Mouse (Mus musculus) thymus, adult 2 months (tissue): Measurements from ENCODE around the gene Tinagl1.

ENCODE experiments used
- CTCF ChIP-seq: fragments of 200-500 bp; IDR thresholded peaks from 2 replicates; pipeline ENCODE4 v1.5.1; 2012; ENCODE audit warnings: mild to moderate bottlenecking, control low read depth, low read length, moderate library complexity, borderline replicate concordance; ENCODE audit not compliant: control insufficient read depth, poor library complexity, insufficient read depth; ENCODE audit errors: extremely low read depth
- POLR2A ChIP-seq: fragments of 200-500 bp; IDR thresholded peaks from 2 replicates; pipeline ENCODE4 v1.6.1; 2012; ENCODE audit warnings: mild to moderate bottlenecking, low read length, control low read depth, moderate library complexity; ENCODE audit not compliant: control insufficient read depth, poor library complexity, insufficient read depth; ENCODE audit errors: extremely low read depth

DNA sequence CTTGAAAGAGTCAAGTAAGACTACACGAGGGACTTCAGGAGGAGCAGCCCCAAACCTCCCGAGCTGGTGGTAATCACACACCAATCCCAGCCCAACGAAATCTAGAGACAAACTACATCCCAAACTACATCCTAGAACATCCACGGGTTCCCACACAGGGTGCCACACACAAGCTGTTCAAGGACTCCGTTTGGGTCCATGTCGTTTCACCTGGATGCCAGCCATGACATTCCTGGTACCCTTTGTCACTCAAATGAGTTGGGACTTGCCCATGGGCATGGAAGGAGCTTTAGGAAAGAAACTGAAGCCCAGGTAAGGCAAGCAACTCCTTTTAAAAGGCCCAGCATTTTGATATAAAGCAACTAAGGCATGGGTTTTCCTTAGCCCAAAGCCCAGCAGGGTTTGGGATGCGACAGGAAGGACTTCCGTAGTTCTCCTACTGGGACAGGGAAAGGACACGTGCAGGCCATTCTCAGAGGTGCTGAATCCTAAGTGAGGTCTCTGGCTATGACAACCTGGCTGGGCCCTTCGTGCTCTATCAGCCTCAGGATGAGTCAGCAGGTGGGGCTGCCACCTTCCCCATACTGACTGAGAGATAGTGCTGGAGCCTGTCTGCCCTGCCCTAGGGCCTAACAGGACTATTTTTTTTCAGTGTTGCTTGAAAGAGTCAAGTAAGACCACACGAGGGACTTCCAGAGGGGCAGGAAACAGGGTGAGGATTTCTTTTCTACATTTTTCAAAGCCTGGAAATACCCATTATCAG, 1.7 kb downstream of the Tinagl1 start:
- no peak for TF ChIP-seq CTCF
- TF ChIP-seq POLR2A: no peak
